Mouse (Mus musculus) neural tube, embryonic 15.5 days (tissue): ENCODE data around the gene Limch1. TPM values are rescaled to one million over a fixed set of nuclear protein-coding genes. Genes with fewer than 3 reads are reported as not detected.

Experiments
- ATAC-seq: fragments of 200-750 bp; cut with Nextera tagmentation; 2 replicates; pipeline ENCODE4 v1.8.0; 2017; ENCODE audit warnings: mild to moderate bottlenecking, moderate TSS enrichment, moderate library complexity; ENCODE audit not compliant: low FRiP score
- H3K27ac ChIP-seq: fragments of 300-500 bp; sonication (generic); replicated peaks from 2 replicates; pipeline ENCODE4 v1.5.1; 2015; ENCODE audit warnings: mild to moderate bottlenecking, inconsistent platforms
- H3K27me3 ChIP-seq: fragments of 300-500 bp; sonication (generic); replicated peaks from 2 replicates; pipeline ENCODE4 v1.6.1; 2015; ENCODE audit warnings: inconsistent platforms
- H3K36me3 ChIP-seq: fragments of 300-500 bp; sonication (generic); 2 replicates; pipeline ENCODE4 v1.6.1; 2015; ENCODE audit warnings: inconsistent platforms
- H3K4me1 ChIP-seq: fragments of 300-500 bp; sonication (generic); 2 replicates; pipeline ENCODE4 v1.6.1; 2015; ENCODE audit warnings: inconsistent platforms
- H3K4me2 ChIP-seq: fragments of 300-500 bp; sonication (generic); 2 replicates; pipeline ENCODE4 v1.6.1; 2015; ENCODE audit warnings: inconsistent platforms, mild to moderate bottlenecking, moderate library complexity
- H3K4me3 ChIP-seq: fragments of 300-500 bp; sonication (generic); replicated peaks from 2 replicates; pipeline ENCODE4 v1.5.1; 2015; ENCODE audit warnings: mild to moderate bottlenecking, inconsistent platforms
- H3K9ac ChIP-seq: fragments of 300-500 bp; sonication (generic); replicated peaks from 2 replicates; pipeline ENCODE4 v1.6.1; 2015; ENCODE audit warnings: mild to moderate bottlenecking, inconsistent platforms
- H3K9me3 ChIP-seq: fragments of 300-500 bp; sonication (generic); replicated peaks from 2 replicates; pipeline ENCODE4 v1.6.1; 2016; ENCODE audit warnings: inconsistent platforms
- WGBS: fragments of 180-500 bp; shearing (Covaris S2); methylation state at CpG from one replicate; pipeline ENCODE4 v1.1.7; 2015; ENCODE audit warnings: mixed read lengths; 5-methylcytosine and 5-hydroxymethylcytosine counted together
- polyA plus RNA-seq: library from polyadenylated mRNA; unstranded; fragments of >200 nt; fragmentation: Nextera tagmentation; extraction: Ambion mirVana; gene quantifications from 2 replicates; pipeline ENCODE4 v1.2.1, GENCODE M21; 2015

Gene Limch1
- polyA plus RNA-seq, 1 experiment from 2014 or later: 63.7 TPM

GRCm38 (mm10) chr5:66747761-66748430 is 2.3 kb downstream of the Limch1 start:
- WGBS: 7% methylated on average over 10 of the region's 10 CpGs
- no peaks in the 10 kb centered on the region for H3K9me3 ChIP-seq
- H3K9ac ChIP-seq: peak overlapping the region; percentile 37; the same call in 1 of the 2 replicates
- no peak for ATAC-seq
- H3K27me3 ChIP-seq: no peaks in the 10 kb centered on the region
- peak overlapping the region; percentile 74 for H3K4me3 ChIP-seq
- H3K36me3 ChIP-seq: no peaks in the 10 kb centered on the region
- peak overlapping the region; percentile 71 for H3K27ac ChIP-seq
- H3K4me2 ChIP-seq: peak overlapping the region; percentile 71
- H3K4me1 ChIP-seq: peaks cover 45% of the 10 kb centered on the region

- Histone ChIP-seq H3K4me3 (peak overlapping the region; percentile 74), H3K27ac (peak overlapping the region; percentile 71), H3K9ac (no peak overlapping the region; the same call in 1 of the 2 replicates), H3K36me3 (no peaks in the 10 kb centered on the region), H3K9me3 (no peaks in the 10 kb centered on the region), H3K4me1 (peaks cover 45% of the 10 kb centered on the region), H3K27me3 (no peaks in the 10 kb centered on the region), H3K4me2 (peak overlapping the region; percentile 71)
- WGBS: 19% methylated on average over 5 of the region's 5 CpGs
- ATAC-seq: no peak
These were observed 3.0 kb downstream of the Limch1 start for GRCm38 (mm10) chr5:66748448-66749115.

- no peaks in the 10 kb centered on the region for H3K36me3 ChIP-seq
- H3K4me1 ChIP-seq: peaks cover 41% of the 10 kb centered on the region
- peak overlapping the region; percentile 61 for H3K27ac ChIP-seq
- no peak overlapping the region for H3K4me2 ChIP-seq
- WGBS: 54% methylated on average over 7 of the region's 7 CpGs
- ATAC-seq: no peak
- H3K27me3 ChIP-seq: no peaks in the 10 kb centered on the region
- no peaks in the 10 kb centered on the region for H3K9me3 ChIP-seq
- no peak overlapping the region for H3K4me3 ChIP-seq
- no peak overlapping the region for H3K9ac ChIP-seq
These were observed 5.0 kb downstream of the Limch1 start for GRCm38 (mm10) chr5:66750641-66751040.

- H3K9ac ChIP-seq: no peak overlapping the region
- no peak overlapping the region for H3K4me3 ChIP-seq
- H3K9me3 ChIP-seq: no peaks in the 10 kb centered on the region
- no peak overlapping the region for H3K4me2 ChIP-seq
- no peaks in the 10 kb centered on the region for H3K27me3 ChIP-seq
- 36% methylated on average over 3 of the region's 3 CpGs for WGBS
- no peaks in the 10 kb centered on the region for H3K36me3 ChIP-seq
- H3K4me1 ChIP-seq: peaks cover 46% of the 10 kb centered on the region
- ATAC-seq: peak; percentile 51; the same call in 1 of the 2 replicates
- H3K27ac ChIP-seq: peak overlapping the region; percentile 61
These were observed 5.8 kb downstream of the Limch1 start for GRCm38 (mm10) chr5:66751332-66751980.

- Histone ChIP-seq H3K27ac (no peak overlapping the region), H3K36me3 (no peaks in the 10 kb centered on the region), H3K9ac (no peak overlapping the region), H3K27me3 (no peaks in the 10 kb centered on the region), H3K4me3 (no peak overlapping the region), H3K4me2 (no peak overlapping the region), H3K4me1 (peaks cover 48% of the 10 kb centered on the region), H3K9me3 (no peaks in the 10 kb centered on the region)
- 91% methylated on average over 9 of the region's 9 CpGs for WGBS
- ATAC-seq: no peak
These were observed 8.0 kb downstream of the Limch1 start for GRCm38 (mm10) chr5:66753620-66754019.

GRCm38 (mm10) chr5:66756821-66757705 is 11.4 kb downstream of the Limch1 start:
- peak; percentile 85 for ATAC-seq
- H3K27me3 ChIP-seq: no peaks in the 10 kb centered on the region
- H3K9me3 ChIP-seq: no peaks in the 10 kb centered on the region
- H3K4me2 ChIP-seq: no peak overlapping the region
- H3K4me3 ChIP-seq: no peak overlapping the region
- H3K4me1 ChIP-seq: peaks cover 27% of the 10 kb centered on the region
- peak overlapping the region; percentile 62 for H3K27ac ChIP-seq
- H3K36me3 ChIP-seq: no peaks in the 10 kb centered on the region
- no peak overlapping the region for H3K9ac ChIP-seq
- 52% methylated on average over 10 of the region's 10 CpGs for WGBS

GRCm38 (mm10) chr5:66757706-66758237 is 12.1 kb downstream of the Limch1 start:
- H3K9ac ChIP-seq: no peak overlapping the region
- H3K4me1 ChIP-seq: peaks cover 27% of the 10 kb centered on the region
- no peak overlapping the region for H3K4me3 ChIP-seq
- peak; percentile 25 for ATAC-seq
- H3K27me3 ChIP-seq: no peaks in the 10 kb centered on the region
- H3K36me3 ChIP-seq: no peaks in the 10 kb centered on the region
- H3K9me3 ChIP-seq: no peaks in the 10 kb centered on the region
- 53% methylated on average over 2 of the region's 2 CpGs for WGBS
- peak overlapping the region; percentile 62 for H3K27ac ChIP-seq
- H3K4me2 ChIP-seq: no peak overlapping the region

- H3K4me3 ChIP-seq: no peak overlapping the region
- no peak for ATAC-seq
- H3K9me3 ChIP-seq: no peaks in the 10 kb centered on the region
- no peak overlapping the region for H3K9ac ChIP-seq
- no peak overlapping the region for H3K27ac ChIP-seq
- H3K4me2 ChIP-seq: no peak overlapping the region
- no peaks in the 10 kb centered on the region for H3K36me3 ChIP-seq
- no peaks in the 10 kb centered on the region for H3K27me3 ChIP-seq
- H3K4me1 ChIP-seq: peaks cover 27% of the 10 kb centered on the region
- 81% methylated on average over 2 of the region's 2 CpGs for WGBS
These were observed 13.7 kb downstream of the Limch1 start for GRCm38 (mm10) chr5:66759354-66759753.

- H3K36me3 ChIP-seq: no peaks in the 10 kb centered on the region
- no peak overlapping the region for H3K9ac ChIP-seq
- no peak for ATAC-seq
- no peaks in the 10 kb centered on the region for H3K9me3 ChIP-seq
- no peak overlapping the region for H3K4me3 ChIP-seq
- no peak overlapping the region for H3K4me2 ChIP-seq
- no peak overlapping the region for H3K27ac ChIP-seq
- H3K27me3 ChIP-seq: no peaks in the 10 kb centered on the region
- peaks cover 27% of the 10 kb centered on the region for H3K4me1 ChIP-seq
- 89% methylated on average over 10 of the region's 10 CpGs for WGBS
These were observed 15.1 kb downstream of the Limch1 start for GRCm38 (mm10) chr5:66760747-66761146.

- Histone ChIP-seq H3K9ac (no peak overlapping the region), H3K36me3 (no peaks in the 10 kb centered on the region), H3K9me3 (no peaks in the 10 kb centered on the region), H3K27ac (no peak overlapping the region), H3K4me1 (peaks cover 16% of the 10 kb centered on the region), H3K4me3 (no peak overlapping the region), H3K4me2 (no peak overlapping the region), H3K27me3 (no peaks in the 10 kb centered on the region)
- ATAC-seq: no peak
- 91% methylated on average over 2 of the region's 2 CpGs for WGBS
These were observed 16.4 kb downstream of the Limch1 start for GRCm38 (mm10) chr5:66762006-66762405.

- peaks cover 9% of the 10 kb centered on the region for H3K4me1 ChIP-seq
- no peak overlapping the region for H3K4me2 ChIP-seq
- H3K27ac ChIP-seq: no peak overlapping the region
- ATAC-seq: no peak
- H3K9ac ChIP-seq: no peak overlapping the region
- no peak overlapping the region for H3K4me3 ChIP-seq
- no peaks in the 10 kb centered on the region for H3K36me3 ChIP-seq
- no peaks in the 10 kb centered on the region for H3K9me3 ChIP-seq
- WGBS: 78% methylated on average over 6 of the region's 6 CpGs
- H3K27me3 ChIP-seq: no peaks in the 10 kb centered on the region
These were observed 18.5 kb downstream of the Limch1 start for GRCm38 (mm10) chr5:66764129-66764528.
